Mouse (Mus musculus) adrenal gland, postnatal 0 days (tissue): ENCODE results near the gene Naf1. TPM values are rescaled to one million over a fixed set of nuclear protein-coding genes. Genes with fewer than 3 reads are reported as not detected.

ENCODE experiments used
- polyA plus RNA-seq: library from polyadenylated mRNA; unstranded; fragments of >200 nt; fragmentation: Nextera tagmentation; extraction: Ambion mirVana; gene quantifications from 2 replicates; pipeline ENCODE4 v1.2.1, GENCODE M21; 2015

Naf1 gene
- 2.5 and 3.5 TPM in 2 replicates for polyA plus RNA-seq

GRCm38 (mm10) chr8:66860023-66860422, at the start of gene Naf1:
Gene Naf1, plus strand, starts transcription at chr8:66860217.

Other genes starting within 250 kb of the Naf1 start
- gene Npy5r, start 172.1 kb upstream of the Naf1 start, polyA plus RNA-seq: 0.19 and 0.39 TPM in 2 replicates
- gene Npy1r, start 163.0 kb upstream of the Naf1 start, polyA plus RNA-seq: 0.99 and 1.1 TPM in 2 replicates